Mouse (Mus musculus): ENCODE results near the gene Cers5.

- TF ChIP-seq CTCF (IDR thresholded peaks at IDR 0.05; ENCODE audit: extremely low read depth, insufficient read depth, low read length) (no peak), POLR2A (IDR thresholded peaks at IDR 0.05; ENCODE audit: extremely low read depth, insufficient read depth, low read length) (no peak)
These were observed 81.8 kb downstream of the Cers5 start for GRCm38 (mm10) chr15:99690924-99691323.
